Comparison of ENCODE assay signal across 11 mouse cellular contexts in genomic region chr4:45423406-45423805, GRCm38 (mm10). TPM values are rescaled to one million over a fixed set of nuclear protein-coding genes. Genes with fewer than 3 reads are reported as not detected.
A peak's percentile ranks its signal among the peaks of the same experiment; 100 is the strongest.
DNase-seq lines count a peak whose midpoint lies in the region; ATAC-seq lines count a peak whose summit lies in the region.
"Had no signal": no experiment of that assay in that cellular context is flagged by ENCODE, and none has a peak within 500 bp of the region (broad histone marks: within the 10 kb centered on the region; RNA-seq: fewer than 3 reads in every experiment).

No protein-coding gene starts in this region.

- H3K4me2 ChIP-seq in heart, embryonic 15.5 days: no peak overlapping the region
- no peak overlapping the region for H3K4me2 ChIP-seq in neural tube, embryonic 13.5 days
- no peak overlapping the region for H3K4me2 ChIP-seq in neural tube, embryonic 15.5 days

- H3K9ac ChIP-seq in heart, embryonic 15.5 days: no peak overlapping the region
- 0 out of 2 replicates have a peak overlapping the region, but pooled peaks have one; percentile 12 for H3K9ac ChIP-seq in neural tube, embryonic 13.5 days
- H3K9ac ChIP-seq in neural tube, embryonic 15.5 days (replicated peaks): no peak overlapping the region

- H3K27ac ChIP-seq in heart, embryonic 15.5 days: no peak overlapping the region
- no peak overlapping the region for H3K27ac ChIP-seq in neural tube, embryonic 13.5 days (replicated peaks)
- no peak overlapping the region for H3K27ac ChIP-seq in neural tube, embryonic 15.5 days (replicated peaks)
- H3K27ac ChIP-seq: hindbrain, postnatal 0 days had no signal

- H3K4me3 ChIP-seq in heart, embryonic 15.5 days: no peak overlapping the region
- H3K4me3 ChIP-seq in neural tube, embryonic 13.5 days: no peak overlapping the region
- no peak overlapping the region for H3K4me3 ChIP-seq in neural tube, embryonic 15.5 days (replicated peaks)

- no peaks in the 10 kb centered on the region for H3K9me3 ChIP-seq in heart, embryonic 15.5 days (replicated peaks)
- H3K9me3 ChIP-seq in neural tube, embryonic 13.5 days: no peaks in the 10 kb centered on the region
- H3K9me3 ChIP-seq in neural tube, embryonic 15.5 days (replicated peaks): no peaks in the 10 kb centered on the region

- 42% methylated on average over 8 of the region's 8 CpGs for WGBS in heart, embryonic 15.5 days
- 27% methylated on average over 8 of the region's 8 CpGs for WGBS in neural tube, embryonic 13.5 days
- WGBS in neural tube, embryonic 15.5 days: 32% methylated on average over 8 of the region's 8 CpGs

- no peak for DNase-seq in heart, adult 9 months (ENCODE audit: low spot score in 2 of 2)
- peak; percentile 46 to 54 for DNase-seq in kidney, postnatal 4 days
- DNase-seq in cerebellum, postnatal 10 days: no peak
- no peak for DNase-seq in cerebellum, adult 8-10 months
- no peak for DNase-seq in layer of hippocampus, adult 11-12 months (ENCODE audit: low spot score)
- DNase-seq: gastrocnemius, postnatal 36 days had no signal

- H3K27me3 ChIP-seq in heart, embryonic 15.5 days: no peaks in the 10 kb centered on the region
- H3K27me3 ChIP-seq in neural tube, embryonic 13.5 days: no peaks in the 10 kb centered on the region
- no peaks in the 10 kb centered on the region for H3K27me3 ChIP-seq in neural tube, embryonic 15.5 days (replicated peaks)

- no peaks in the 10 kb centered on the region for H3K36me3 ChIP-seq in heart, embryonic 15.5 days
- H3K36me3 ChIP-seq in neural tube, embryonic 13.5 days: no peaks in the 10 kb centered on the region
- no peaks in the 10 kb centered on the region for H3K36me3 ChIP-seq in neural tube, embryonic 15.5 days

- H3K4me1 ChIP-seq in heart, embryonic 15.5 days (replicated peaks): peaks cover 41% of the 10 kb centered on the region
- peaks cover 59% of the 10 kb centered on the region for H3K4me1 ChIP-seq in neural tube, embryonic 13.5 days (replicated peaks)
- peaks cover 33% of the 10 kb centered on the region for H3K4me1 ChIP-seq in neural tube, embryonic 15.5 days

- ATAC-seq in heart, embryonic 15.5 days (replicated peaks; ENCODE audit: insufficient number of reproducible peaks, insufficient read depth, low FRiP score, low read depth): 0 out of 2 replicates have a peak, but pooled peaks have one; percentile 5
- no peak for ATAC-seq in neural tube, embryonic 13.5 days (ENCODE audit: low read depth)
- no peak for ATAC-seq in neural tube, embryonic 15.5 days (ENCODE audit: low FRiP score)
- ATAC-seq: activated CD4-positive, CD25-positive, alpha-beta regulatory T cell, adult 4 months; hindbrain, postnatal 0 days had no signal

RNA-seq across cellular contexts. Expression of gene Slc25a51, which starts 14.8 kb away (rescaled TPM):
- polyA plus RNA-seq in heart, embryonic 15.5 days (2015; fragmentation: Nextera tagmentation; extraction: Ambion mirVana): 71.7 and 74.2 TPM in 2 replicates
- polyA plus RNA-seq in neural tube, embryonic 13.5 days (2015; fragmentation: Nextera tagmentation; extraction: Ambion mirVana): 69.4 and 77.5 TPM in 2 replicates
- polyA plus RNA-seq in neural tube, embryonic 15.5 days (2015; fragmentation: Nextera tagmentation; extraction: Ambion mirVana): 68.1 and 69.1 TPM in 2 replicates

Comparison
In these comparisons a context has a peak if more than half of its experiments do, and no peak if none do; other contexts are left out.
1. DNase-seq: peak in kidney, postnatal 4 days (2 of 2); none in heart, adult 9 months (0 of 2), cerebellum, postnatal 10 days (0 of 2), cerebellum, adult 8-10 months (single experiment) and layer of hippocampus, adult 11-12 months (single experiment).